Mouse (Mus musculus): ENCODE data around the gene Xrcc4.
"Not testable (repeated sequence)": the region's sequence is repeated elsewhere in the genome, so short reads cannot be mapped to it uniquely, and the experiment has no call there.

The Xrcc4 gene

GRCm38 (mm10) chr13:89814543-89814942 is 274.9 kb downstream of the Xrcc4 start:
- no peak for DNase-seq (ENCODE audit: low spot score)

DNA sequence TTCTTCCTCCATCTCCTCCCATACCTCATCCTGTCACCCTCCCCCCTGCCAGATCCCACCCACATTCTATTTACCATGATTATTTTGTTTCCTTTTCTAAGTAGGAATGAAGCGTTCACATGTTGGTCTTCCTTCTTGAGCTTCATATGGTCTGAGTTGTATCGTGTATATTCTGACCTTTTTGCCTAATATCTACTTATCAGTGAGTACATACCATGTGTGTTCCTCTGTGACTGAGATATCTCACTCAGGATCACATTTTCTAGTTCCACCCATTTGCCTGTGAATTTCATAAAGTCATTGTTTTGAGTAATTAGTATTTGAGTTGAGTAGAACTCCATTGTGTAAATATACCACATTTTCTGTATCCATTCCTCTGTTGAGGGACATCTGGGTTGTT is 277.2 kb downstream of the Xrcc4 start:
- DNase-seq (ENCODE audit: low spot score) = no peak

DNA sequence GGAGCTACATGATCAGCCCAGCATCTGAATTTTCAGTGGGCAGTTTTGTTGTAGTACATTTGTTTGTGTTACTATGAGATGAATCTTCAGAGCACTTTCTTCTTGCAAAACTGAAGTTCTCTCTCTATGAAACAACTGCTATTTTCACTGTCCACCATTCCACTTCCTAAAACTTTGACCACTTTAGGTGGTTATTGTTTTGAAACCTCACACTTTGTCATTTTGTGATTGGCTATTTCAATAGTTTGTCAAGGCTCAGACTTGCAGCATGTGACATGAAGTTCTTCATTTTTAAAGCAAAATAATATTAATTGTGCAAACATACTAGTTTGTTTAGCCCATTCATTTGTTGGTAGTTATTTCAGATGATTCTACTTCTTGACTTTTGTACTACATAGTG is 280.4 kb downstream of the Xrcc4 start:
- no peak for DNase-seq (ENCODE audit: low spot score)

- no peak for DNase-seq (ENCODE audit: low spot score)
Observed at GRCm38 (mm10) chr13:89801901-89802300, 287.5 kb downstream of the Xrcc4 start.

- DNase-seq (ENCODE audit: low spot score) = no peak
Observed at GRCm38 (mm10) chr13:89797721-89798120, 291.7 kb downstream of the Xrcc4 start.

- no peak for DNase-seq (ENCODE audit: low spot score)
Observed at GRCm38 (mm10) chr13:89791475-89791874, 297.9 kb downstream of the Xrcc4 start.

GRCm38 (mm10) chr13:89782886-89783285 is 306.5 kb downstream of the Xrcc4 start:
- DNase-seq (ENCODE audit: low spot score) = no peak

DNA sequence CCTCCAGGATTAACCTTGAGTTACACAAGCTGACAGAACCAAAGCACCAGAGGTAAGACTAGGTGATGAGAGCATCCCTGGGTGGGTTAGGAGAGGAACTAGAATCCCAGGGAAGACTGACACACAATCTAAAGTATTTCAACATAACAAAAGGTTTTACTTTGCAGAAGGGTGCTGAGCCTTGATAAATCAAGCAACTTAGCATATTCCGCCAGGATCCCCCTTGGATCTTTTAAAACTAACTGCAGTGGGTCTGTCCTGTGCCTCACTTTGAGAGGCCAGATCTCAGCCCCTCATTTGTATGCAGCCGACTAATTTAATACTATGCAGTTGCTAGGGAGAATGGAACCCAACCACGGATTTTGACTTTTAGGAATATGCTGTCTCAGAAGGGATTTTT is 309.1 kb downstream of the Xrcc4 start:
- DNase-seq (ENCODE audit: low spot score) = no peak

DNA sequence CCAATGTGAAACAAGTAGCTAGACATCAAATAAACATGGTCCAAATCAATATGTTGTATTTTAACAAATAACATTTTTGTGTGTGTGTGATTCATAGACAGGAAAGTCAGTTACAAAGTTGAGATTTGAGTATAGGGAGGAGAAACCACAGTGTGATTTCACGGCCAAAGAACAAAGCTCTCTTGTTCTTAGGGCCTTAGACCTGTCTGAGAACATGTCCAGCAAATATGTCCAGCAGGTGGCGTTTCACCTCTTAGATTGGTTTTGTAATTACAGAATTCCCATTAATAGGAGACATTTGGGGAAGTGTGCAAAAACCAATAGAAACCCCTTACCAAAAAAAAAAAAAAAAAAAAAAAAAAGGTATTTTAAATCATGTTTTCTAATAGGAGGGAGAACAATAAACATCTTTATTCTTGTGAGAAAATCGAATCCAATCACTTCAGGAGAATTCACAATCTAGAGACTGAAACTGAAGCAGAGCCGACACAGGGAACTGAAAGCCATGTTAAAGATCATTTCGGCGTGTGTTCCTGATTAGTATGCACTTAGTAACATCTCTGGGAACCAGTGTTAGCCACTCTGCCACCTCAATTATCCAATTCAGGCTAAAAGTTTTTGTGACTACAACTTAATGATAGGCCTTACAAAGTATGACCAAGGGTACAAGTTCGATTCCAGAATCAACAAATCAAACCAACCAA is 310.0 kb downstream of the Xrcc4 start:
- DNase-seq (ENCODE audit: low spot score) = peak; percentile 13

DNA sequence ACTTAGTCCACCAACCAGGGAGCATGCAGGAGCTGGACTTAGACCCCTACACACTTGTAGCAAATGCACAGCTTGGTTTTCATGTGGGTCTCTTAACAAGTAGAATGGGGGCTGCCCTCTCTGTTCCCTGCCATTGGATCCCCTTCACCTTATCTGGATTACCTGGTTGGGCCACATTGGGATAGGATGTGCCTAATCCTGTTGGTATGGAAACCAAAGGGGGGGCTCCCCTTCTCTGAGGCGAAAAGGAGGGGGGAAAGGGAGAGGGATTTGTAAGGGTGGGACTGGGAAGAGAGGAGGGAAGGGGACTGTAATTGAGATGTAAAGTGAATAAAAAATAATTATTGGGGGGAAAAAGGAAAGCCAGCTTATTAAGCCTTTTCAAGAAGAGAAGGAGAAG is 311.6 kb downstream of the Xrcc4 start:
- no peak for DNase-seq (ENCODE audit: low spot score)

DNA sequence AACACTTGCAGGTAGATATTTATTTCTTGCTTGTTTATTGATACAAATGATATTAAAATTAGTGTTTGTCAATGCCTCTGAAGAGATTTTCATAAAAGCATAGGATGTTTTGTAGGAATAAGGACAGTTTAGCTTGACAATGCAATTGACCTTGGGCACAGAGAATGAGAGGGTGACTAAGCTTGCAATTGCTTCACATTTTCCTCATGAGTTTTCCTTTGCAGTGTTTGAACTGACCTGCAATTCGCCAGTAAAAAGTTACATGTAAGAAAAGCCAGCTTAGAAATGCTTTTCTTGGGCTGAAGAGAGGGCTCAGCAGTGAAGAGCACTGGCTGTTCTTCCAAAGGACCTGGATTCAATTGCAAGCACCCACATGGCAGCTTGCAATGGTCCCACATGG is 312.3 kb downstream of the Xrcc4 start:
- no peak for DNase-seq (ENCODE audit: low spot score)

GRCm38 (mm10) chr13:89766551-89766950 is 322.9 kb downstream of the Xrcc4 start:
- DNase-seq (ENCODE audit: low spot score) = no peak

- no peak for DNase-seq (ENCODE audit: low spot score)
Observed at GRCm38 (mm10) chr13:89765966-89766365, 323.4 kb downstream of the Xrcc4 start.

DNA sequence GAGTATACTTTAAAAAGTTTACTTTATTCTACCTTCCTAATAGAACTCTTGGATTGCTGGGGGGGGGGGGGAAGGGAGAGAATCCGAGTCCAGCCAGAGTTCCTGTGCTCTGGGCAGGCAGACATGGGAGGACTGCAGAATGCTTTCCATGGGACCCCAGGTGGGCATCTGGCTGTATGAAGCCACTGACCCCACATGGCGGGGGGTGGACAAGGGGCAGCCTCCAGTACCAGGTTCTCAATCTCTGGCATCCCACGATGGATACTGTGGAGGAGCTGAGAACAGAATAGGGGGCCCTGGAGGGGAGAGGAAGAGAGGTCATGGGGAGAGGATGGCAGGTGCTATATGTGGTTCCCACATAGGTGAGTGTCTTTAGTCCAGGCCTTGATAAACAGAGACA is 327.1 kb downstream of the Xrcc4 start:
- no peak for DNase-seq (ENCODE audit: low spot score)

DNA sequence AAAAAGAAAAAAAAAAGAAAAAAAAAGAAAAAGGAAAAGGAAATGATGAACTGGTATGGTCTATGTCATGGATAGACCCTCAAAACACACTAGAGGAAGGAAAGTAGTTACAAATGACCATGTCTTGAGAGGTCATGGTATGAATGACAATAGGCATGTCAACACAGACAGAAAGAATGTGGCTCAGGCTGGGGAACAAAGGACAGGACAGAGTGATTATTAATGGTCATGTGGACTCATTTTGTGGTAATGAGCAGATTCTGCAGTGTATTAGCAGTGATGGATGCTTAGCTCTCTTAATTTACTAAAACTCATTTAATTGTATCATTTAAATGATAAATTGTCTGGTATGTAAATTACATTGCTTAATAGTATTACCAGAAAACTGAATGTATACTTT is 333.1 kb downstream of the Xrcc4 start:
- no peak for DNase-seq (ENCODE audit: low spot score)

GRCm38 (mm10) chr13:89750562-89750961 is 338.8 kb downstream of the Xrcc4 start:
- DNase-seq (ENCODE audit: low spot score) = not testable (repeated sequence)

DNA sequence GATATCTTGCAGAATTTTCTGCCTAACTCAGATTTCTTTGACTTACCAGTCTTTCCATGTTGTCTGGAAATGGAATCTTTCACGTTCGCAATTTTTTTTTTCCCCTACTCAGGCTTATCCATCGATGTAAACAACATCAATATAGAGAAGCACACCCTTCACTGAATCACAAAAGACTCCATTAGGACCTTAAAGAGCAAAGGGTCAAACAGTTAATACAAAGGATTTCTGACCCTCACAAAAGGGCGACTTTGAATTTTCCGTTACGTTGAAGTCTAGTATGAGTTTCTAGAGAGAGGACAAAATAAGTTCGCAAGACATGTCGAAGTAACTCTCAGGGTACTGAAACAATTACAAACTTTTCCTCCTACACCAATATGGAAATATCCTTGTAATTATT is 346.2 kb downstream of the Xrcc4 start:
- no peak for DNase-seq (ENCODE audit: low spot score)

DNA sequence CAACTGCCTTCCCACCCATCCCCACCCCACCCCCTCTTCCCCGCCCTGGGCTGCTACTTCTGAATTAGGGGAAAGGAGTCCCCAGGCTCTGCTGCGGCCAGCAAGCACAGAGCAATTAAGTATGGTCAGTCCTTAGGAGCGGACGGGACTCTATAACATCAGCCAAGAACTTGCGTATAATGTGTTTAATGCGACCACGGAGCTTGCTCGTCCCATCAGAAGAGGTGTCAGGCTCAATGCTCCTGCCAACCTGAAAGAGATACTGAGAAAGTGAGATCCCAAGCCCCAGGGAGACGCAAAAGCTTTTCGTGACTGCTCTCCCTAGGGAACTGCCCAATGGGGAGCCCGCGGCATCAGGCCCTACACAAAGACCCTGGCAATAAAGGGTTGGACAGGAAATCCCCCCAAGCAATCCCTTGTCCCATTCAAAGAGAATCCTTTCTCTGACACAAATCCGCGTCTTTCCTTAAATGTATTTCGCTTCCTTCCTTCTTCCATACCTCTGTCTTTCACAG is 346.7 kb downstream of the Xrcc4 start:
- no peak for DNase-seq (ENCODE audit: low spot score)

DNA sequence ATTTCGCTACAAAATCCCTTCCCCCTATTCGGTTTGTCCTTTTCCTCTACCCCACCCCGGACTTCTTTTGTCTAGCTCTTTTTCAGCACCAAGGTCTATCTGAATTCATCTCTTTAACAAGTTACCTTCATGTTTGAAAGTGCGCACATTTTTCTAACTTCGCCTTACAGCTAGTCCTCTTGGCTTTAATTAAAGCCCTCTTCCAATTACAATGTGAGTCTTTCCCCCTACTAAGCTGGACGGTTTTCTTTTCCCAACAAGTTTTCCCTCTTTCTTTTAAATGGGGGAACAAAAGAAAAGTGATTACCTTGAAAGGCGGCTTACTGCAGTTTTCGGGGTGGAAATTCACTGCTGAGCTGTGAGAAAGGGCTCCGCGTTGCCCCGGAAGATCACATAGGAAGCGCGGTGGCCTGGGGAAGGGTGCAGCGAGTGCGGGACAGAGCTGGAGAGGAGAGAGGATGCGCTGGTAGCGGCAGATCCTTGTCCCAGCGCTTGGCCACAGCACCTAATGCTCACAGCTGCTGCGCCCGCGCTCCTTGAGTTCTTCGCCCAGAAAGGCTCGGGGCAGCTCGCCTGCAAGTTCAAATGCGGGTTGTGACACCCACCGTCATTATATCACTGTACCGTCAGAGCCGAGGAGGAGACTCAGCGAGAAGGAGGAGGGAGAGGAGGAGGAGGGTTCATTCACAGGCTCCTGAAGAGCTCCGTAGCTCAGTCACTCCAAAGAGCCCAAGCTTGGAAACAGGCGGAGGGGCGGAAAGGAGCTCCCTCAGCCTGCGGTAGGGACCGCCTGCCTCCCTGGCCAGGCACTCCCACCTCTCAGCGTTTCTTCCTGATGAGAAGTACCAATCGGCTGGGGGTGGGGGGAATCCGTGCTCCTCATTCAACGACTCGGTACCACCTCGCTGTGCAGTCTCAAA is 347.4 kb downstream of the Xrcc4 start, which contains the start of gene Vcan:
Gene Vcan, minus strand, starts transcription at position 744 of the 920 bp plus-strand sequence.
- DNase-seq (ENCODE audit: low spot score) = no peak

DNA sequence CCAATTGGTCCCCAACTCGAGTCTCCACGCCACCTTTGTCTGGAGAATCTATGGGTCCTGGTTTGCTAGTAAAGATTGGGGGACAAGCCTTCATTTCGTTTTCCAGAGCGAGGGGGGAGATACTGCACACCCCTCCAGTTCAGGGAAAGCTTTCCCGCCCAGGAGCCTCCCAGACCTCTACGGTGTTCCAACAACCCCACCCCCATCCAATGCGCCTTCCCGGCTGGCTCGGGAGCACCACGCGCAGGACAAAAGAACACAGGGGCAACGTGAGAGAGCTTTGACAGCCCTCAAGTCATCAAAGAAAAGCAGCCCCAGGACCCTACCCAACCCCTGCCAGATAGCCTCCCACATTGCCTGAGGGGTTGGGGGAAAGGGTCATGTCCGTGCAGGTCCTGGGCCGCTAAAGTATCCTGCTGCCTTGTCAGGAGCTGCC is 348.3 kb downstream of the Xrcc4 start:
- no peak for DNase-seq (ENCODE audit: low spot score)

DNA sequence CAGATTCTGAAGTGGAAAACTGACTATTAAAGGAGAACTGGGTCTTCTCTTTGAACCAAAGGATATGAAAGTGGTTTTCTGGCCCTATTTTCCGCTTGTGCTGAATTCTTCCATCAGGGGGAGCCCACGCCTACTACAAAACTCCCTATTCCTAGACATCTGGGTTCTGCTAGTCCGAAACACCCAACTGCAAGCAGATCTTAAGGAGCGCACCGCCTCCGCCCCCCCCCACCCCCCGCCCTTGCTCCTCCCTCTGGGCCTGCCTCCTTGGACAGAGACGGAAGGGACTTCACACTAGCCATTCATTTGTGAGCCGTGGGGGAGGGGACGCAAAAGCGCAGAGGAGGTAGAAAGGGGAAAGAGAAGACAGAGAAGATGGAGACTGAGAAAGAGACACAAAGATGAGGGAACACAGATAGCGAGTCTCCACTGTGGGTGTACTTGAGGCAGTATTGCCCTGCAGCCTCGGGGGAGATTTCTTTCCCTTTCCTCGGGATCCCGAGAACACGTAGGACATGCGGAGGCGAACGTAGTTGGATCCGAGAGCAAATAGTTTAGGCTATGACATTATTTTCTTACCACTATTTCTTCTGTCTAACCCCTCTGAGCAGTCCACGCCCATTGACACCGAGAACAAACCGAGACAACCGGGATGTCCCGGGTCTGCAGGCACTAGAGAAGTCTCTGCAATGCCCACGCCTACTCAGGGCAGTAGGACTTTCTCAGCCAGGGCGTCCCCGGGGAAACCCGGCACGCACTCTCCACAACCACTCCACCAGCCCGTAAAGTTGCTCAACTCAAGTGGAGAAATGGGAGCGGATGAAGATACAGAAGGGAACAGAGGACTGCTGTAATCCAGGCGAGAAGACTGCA is 348.9 kb downstream of the Xrcc4 start:
- peak; percentile 68 for DNase-seq (ENCODE audit: low spot score)

DNA sequence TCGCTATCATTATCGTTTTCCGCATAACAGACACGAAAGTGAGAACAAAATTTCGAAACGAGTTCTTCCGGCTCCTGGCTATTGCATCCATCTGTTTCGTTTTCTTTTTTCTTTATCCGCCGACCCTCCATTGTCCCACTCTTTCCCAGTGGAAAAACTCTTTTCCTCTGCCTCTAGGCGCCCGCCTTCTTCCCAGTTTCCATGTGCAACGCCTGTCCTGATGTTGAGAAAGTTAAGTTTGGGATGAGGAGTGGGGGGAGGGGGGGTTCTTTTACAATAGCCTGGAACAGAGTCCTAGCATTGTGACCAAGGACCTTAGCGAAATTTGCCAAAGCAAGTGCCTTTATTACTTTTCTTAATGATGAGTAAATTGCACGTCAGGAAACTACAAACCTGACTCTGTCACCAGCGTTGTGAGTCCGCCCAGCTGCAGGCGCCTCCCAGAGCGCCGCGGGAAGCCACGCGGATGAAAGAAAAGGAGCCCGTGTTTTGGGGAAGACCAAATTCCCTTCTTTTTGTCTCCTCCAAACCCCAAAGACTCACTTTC is 349.6 kb downstream of the Xrcc4 start:
- DNase-seq (ENCODE audit: low spot score) = no peak
